Mouse (Mus musculus) embryonic stem cell, embryonic (primary cell): ENCODE data around the gene Ctnnd2.

Source experiments
- CTCF ChIA-PET, 4 experiments: fragments of 300-600 bp in 2 of 4; fragments of 350-600 bp in 2 of 4; sonication (Branson Sonifier 250); formaldehyde crosslinking; loops; one replicate each; lab custom pipeline; 2022; ENCODE audit warnings: inconsistent platforms in 2 of 4; lab: Charles Lee
- POLR2A ChIA-PET, 4 experiments: fragments of 300-600 bp in 2 of 4; fragments of 350-600 bp in 2 of 4; sonication (Branson Sonifier 250); formaldehyde crosslinking; loops; one replicate each; lab custom pipeline; 2022; ENCODE audit warnings: antibody characterized with exemption in 4 of 4, inconsistent platforms in 1 of 4; lab: Charles Lee

Ctnnd2 gene

DNA sequence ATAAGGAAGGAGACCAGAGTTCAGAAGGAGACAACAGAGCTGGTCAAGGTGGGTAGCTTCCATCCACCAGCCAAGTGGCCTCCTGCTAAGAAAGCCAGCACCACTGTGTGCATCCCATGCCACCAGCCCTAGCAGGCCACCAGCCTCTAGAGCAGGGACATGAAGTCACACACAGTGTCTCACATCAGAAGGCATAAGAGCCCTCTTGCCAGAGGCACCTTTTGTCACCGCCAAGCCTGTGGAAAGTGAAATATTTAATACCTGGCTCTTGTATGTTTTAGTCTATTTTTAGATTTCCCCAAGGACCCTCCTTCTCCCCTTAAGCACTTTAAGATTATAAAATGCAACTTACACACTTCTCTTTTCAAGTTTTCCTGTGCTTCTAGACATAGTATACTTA is 802.0 kb downstream of the Ctnnd2 start:
- ChIA-PET CTCF (no interaction called here), POLR2A (no interaction called here)

DNA sequence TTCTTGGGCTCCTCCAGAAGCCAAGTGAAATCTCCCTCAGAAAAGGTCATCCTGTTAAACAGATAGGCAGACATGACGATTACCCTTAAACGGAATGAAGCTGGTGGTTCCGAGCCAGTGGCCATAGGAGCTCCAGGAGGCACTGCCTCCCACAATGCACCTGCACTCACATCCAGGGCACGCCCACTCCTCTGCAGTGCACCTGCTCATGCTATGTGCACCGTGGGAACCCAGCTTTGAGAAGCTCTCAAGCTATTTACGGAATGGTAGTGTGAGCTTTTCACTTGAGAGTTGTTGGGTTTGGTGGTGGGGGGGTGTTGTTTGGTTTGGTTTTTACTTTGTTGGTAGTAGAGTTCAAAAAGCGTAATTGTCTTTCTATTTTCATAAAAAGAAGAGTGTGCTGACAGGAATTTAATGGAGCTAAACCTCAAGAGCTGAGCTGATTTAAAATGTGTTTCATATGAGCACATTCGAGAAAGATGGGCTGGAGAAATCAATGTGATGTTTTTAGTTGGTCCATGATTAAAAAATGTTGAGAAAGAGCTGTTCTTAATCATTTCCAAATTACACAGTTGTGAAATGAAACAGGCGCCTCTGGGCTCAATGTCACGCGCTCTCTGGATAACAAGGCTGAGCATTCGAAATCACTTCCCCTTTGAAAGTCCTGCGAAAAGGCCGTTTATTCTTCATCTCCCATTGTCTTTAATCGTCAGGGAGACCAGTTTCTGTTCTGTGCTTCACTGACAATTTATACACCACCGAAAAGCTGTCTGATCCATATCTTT is 802.8 kb downstream of the Ctnnd2 start:
- CTCF ChIA-PET, result interaction anchor here in 1 of 4 experiments (0.7 to 1.2 kb wide), 2 partner anchors 13 to 48 kb away, joined by 3 to 4 read pairs; no protein-coding TSS in a partner anchor

DNA sequence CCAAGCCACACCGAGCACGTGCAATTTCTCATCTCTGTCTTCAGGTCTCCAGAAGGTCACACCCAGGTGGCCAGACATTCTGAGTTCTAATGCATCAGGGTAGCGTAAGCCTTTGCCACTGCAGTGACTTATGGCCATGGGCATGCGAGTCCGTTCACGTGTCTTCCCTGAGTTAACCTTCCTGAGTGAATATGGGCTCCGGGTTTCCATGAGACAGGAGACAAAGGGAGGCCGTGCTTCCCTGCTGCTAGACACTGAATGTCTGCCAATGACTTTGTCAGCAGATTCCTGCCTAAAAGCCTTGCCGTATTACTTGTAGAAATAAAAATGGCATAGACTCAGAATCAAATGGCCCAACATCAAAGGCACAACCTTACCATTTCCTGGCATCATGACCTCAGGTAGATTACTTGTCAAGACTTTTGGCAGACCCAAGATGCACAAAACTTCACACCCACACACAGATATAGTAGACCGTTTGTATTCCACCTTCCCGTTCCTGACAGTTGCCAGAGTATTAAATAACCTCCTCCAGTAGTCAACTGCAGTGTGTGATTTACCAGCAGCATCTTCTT is 804.9 kb downstream of the Ctnnd2 start:
- CTCF ChIA-PET, result no interaction called here
- POLR2A ChIA-PET, result no interaction called here

More for the DNA sequence above, 802.8 kb downstream of the Ctnnd2 start:
- POLR2A ChIA-PET, result no interaction called here

DNA sequence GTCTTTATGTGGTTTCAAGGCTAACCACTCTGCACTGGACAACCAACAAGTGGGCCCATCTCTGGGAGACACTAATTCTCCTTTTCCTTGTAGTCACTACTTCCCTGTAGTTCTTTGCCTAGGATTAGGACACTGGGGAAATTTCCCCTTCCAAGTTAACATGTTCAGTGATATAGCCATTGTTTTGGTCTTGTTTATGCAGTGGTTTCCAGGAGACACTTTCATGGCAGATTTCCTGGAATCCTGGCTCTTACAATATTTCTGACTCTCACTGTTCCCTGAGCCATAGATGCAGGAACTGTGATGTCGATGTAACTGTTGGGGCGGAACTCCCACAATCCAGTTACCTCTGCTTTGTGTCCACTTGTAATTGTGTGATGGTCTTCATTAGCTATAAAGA is 814.5 kb downstream of the Ctnnd2 start:
- CTCF ChIA-PET, result no interaction called here
- POLR2A ChIA-PET, result no interaction called here

DNA sequence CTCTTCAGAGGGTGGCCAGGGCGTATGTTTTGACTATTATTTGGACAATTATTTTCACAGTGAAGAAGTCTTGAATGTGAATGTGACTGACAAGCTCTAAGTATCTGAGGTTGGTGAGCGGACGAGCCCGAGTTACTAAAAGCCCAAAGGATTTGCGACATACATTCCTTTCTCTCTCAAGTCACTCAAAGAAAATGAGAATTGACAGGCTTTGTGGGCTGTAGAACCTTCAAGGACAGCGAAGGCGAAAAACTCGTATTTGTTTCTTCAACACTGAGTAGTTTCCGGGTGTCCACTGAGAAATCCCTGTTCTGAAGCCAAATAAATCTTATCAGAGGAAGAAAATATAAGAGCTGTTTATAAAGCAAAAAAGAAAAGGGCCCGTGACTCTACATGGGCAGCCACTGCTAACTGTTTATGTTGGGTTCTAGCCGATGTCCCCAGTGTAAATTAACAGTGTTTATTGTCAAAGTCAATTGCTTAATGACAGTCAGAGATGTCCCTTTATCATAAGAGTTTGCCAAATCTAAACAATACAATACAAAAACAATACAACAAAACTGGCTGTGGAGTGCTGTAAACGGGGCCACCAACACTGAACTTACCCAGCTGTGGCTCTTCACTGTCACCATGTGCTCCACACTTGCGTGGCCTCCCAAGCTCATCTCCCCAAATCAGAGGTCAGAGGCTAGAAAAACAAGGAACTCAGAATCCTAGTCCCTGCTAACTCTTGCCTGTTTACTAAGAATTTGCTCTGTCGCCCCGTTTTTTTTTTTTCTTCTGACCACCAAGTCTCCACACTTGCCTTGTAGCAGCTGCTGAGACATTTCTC is 818.2 kb downstream of the Ctnnd2 start:
- CTCF ChIA-PET, result interaction anchor here in 1 of 4 experiments (0.7 kb wide), 1 partner anchor 1225 kb away, joined by 3 read pairs; no protein-coding TSS in a partner anchor
- POLR2A ChIA-PET, result interaction anchor here in 1 of 4 experiments (1.2 kb wide), 1 partner anchor 16 kb away, joined by 3 read pairs; no protein-coding TSS in a partner anchor

DNA sequence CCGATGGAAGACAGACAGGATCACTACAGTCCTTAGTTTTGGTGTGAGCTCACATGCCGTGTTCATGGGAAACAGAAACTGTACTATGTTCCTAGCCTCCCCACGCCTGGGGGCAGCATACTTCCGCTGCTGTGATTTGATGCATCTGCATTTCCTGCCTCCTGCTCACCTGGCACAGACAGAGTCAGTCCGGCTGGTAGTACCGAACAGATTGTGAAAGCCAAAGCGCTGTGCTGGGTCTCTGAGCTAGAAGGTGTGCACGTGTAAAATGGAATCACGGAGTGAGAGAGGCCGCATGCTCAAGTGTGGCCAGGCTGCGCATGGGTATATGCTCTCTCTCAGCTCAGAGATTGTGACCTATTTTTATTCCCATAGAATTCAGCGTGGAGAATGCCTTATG is 820.0 kb downstream of the Ctnnd2 start:
- CTCF ChIA-PET, result interaction anchor here in 1 of 4 experiments (0.9 kb wide), 1 partner anchor 274 kb away, joined by 9 read pairs; no protein-coding TSS in a partner anchor
- POLR2A ChIA-PET, result interaction anchor here in 1 of 4 experiments (0.7 to 1.2 kb wide), 5 partner anchors 11 to 559 kb away, joined by 3 to 4 read pairs (median 3); no protein-coding TSS in a partner anchor

DNA sequence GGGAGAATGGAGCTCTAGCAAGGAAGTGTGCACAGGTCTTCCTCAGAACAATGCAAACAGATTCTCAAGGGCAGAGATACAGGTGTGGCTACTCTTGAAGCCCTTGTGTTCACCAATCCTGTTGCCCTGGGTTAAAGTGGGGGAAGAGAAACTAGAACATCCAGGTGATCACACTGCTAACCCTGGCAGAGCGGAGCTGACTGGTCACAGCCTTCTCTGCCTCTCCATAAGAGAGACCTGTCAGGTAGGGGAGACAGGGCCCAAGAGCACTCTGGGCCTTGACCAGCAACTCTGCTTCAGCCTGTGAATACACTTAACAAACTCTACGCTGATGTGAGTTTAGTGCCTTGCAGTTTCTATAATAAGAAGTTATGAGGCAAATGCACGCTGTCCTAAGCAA is 820.5 kb downstream of the Ctnnd2 start:
- ChIA-PET CTCF (interaction anchor here in 1 of 4 experiments (0.9 kb wide), 1 partner anchor 273 kb away, joined by 9 read pairs; no protein-coding TSS in a partner anchor), POLR2A (interaction anchor here in 1 of 4 experiments (1.0 to 1.2 kb wide), 2 partner anchors 11 to 38 kb away, joined by 3 read pairs; no protein-coding TSS in a partner anchor)

DNA sequence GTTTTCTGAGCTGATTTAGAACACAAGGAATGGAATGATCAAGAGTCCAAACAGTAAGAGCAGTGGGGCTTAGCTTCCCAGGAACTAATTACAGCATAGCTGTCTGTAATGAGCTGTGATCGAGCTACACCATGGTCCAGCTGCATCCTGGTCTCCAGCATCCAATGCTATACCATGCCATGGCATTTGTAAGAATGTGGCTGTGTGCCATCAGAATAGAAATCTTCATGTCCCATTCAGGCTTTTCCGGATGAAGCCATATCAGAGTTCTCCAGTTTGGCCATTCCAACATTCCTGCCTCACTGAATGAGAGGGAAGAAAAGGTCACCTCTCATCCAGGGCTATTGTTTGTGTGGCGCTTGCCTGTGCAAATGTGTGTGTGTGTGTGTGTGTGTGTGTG is 823.0 kb downstream of the Ctnnd2 start:
- POLR2A ChIA-PET, result interaction anchor here in 1 of 4 experiments (1.3 kb wide), 1 partner anchor 11 kb away, joined by 3 read pairs; no protein-coding TSS in a partner anchor

DNA sequence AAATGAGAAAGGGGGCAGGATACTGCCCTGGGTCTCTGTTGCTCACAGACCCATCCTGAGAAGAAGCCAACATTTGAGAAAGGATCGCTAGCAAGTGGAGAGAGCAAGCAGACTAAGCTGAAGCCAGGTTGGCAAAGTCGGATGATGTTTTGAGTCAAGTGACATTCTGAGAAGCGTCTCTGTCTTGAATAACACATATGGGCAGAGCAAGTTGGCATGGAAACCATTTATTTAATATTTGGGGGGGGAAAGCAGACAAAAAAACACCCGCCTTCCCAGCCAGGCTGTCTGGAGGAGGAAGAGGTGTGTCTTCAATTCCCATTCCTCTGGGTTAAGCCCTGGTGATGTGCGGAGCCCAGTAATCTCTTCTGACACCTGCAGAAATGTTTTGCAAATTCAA is 832.1 kb downstream of the Ctnnd2 start:
- ChIA-PET POLR2A (no interaction called here), CTCF (no interaction called here)

More for the DNA sequence above, 823.0 kb downstream of the Ctnnd2 start:
- CTCF ChIA-PET, result no interaction called here

DNA sequence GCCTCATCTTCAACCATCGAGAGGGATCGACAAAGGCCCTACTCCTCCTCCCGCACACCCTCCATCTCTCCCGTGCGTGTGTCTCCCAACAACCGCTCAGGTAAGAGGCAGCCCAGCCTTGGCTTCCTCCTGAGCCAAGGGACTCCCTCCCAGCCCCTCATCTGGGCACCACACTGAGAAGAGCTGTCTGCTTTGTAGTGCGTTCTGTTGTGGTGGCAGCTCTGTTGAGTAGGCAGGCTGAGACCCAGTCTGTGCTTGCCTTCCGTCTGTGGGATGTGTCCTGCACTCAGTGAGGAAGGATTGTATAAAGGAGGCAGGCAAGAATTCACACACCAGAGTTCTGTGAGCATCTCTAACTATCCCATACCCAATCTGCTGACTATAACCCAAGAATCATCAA is 832.6 kb downstream of the Ctnnd2 start:
- CTCF ChIA-PET, result no interaction called here
- POLR2A ChIA-PET, result no interaction called here

DNA sequence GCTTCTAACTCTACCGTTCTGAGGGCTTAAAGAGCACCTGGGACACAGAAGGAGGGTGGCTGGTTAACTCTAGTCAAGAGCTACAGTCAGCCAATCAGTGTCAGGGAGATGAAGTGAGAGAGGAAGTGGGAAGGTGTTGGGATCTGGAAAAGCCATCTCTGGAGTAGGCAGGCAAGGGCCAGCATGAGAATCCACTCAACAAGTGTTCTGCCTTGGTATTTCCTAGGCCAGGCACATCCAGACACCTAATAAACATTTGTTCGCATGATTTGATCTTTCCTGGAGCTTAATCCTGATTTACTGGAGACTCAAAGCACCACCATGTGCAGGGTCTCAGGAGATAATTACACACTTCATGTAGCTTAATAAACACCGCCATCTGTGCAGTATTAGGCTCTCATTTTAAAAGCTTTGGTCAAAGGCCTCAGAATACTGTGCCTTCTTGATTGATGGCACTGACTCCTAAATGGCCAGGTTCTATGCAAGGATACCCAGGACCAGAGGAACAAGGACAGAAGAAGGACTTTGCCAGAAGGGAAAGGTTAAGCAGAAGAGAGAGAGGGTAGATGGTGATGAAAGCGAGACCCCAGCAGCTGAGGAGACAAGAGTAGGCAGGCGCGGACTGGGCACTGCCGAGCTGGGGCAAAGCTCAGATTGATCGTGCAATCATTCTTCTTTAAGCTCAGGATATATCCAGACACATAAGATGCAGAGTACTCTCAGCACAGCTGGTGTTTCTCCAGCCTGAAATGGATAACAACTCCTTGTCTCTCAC is 833.8 kb downstream of the Ctnnd2 start:
- ChIA-PET POLR2A (interaction anchor here in 2 of 4 experiments (0.9 to 1.4 kb wide), 3 partner anchors 10 to 15 kb away, joined by 3 read pairs; no protein-coding TSS in a partner anchor), CTCF (interaction anchor here in 1 of 4 experiments (0.6 kb wide), 1 partner anchor 278 kb away, joined by 4 read pairs; no protein-coding TSS in a partner anchor)

DNA sequence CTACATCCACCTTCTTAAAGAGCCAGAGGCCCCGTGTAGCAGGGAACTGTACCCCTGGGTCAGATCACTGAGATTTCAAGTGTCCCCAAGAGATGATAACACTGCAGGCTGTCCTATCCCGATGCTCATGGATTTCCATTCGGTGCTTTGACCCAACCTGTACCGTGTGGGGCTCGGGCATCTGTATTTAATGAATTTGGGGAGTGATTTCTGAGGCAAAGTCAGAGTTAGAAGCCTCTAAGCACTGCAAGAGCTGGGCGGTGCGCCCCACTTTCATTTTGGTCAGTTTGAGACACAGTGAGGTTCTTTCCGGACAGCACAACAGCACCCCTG is 834.4 kb downstream of the Ctnnd2 start:
- CTCF ChIA-PET, result interaction anchor here in 1 of 4 experiments (0.6 kb wide), 1 partner anchor 277 kb away, joined by 4 read pairs; no protein-coding TSS in a partner anchor

DNA sequence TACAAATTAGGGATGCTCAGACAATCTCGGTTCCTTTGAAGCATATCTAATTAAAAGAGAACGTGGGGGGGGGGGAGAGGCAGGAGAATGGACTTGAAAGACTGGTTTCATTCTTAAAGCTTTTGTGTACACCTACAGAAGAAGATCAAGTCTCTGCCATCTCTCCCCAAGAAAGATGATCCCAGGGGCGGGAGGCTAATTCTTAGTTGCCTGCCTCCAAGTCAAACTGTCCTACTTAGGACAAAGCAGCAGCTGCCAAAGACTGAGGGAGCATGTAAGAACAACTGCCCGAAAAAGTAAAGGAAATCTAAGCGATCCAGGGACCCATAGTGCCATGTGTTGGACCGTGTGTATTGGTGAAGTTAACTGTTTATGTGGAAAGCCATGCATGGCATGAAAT is 836.2 kb downstream of the Ctnnd2 start:
- CTCF ChIA-PET, result interaction anchor here in 1 of 4 experiments (0.5 kb wide), 1 partner anchor 510 kb away, joined by 3 read pairs; no protein-coding TSS in a partner anchor

More for the DNA sequence above, 834.4 kb downstream of the Ctnnd2 start:
- POLR2A ChIA-PET, result interaction anchor here in 2 of 4 experiments (0.7 to 1.4 kb wide), 4 partner anchors 11 to 555 kb away, joined by 3 read pairs; no protein-coding TSS in a partner anchor

DNA sequence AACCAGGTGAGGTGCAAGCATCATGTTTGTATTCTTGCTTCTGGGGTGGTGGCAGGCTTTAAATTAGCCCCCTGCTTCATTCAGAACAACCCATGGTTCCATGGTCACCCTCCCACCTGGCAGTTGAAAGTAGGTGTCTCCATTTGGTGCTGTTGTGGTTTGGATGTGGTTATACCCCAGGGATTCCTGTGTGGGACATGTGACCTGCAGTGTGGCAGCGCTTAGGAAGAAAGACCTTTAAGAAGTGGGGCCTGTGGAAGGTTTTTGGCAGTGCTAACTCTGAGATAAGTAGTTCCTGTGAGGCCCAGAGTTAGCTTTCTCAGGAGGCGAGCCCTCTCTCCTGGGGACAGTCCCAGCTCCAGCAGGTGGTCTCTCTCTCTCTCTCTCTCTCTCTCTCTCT is 848.4 kb downstream of the Ctnnd2 start:
- ChIA-PET CTCF (interaction anchor here in 1 of 4 experiments (0.5 kb wide), 1 partner anchor 31 kb away, joined by 4 read pairs; no protein-coding TSS in a partner anchor), POLR2A (no interaction called here)

More for the DNA sequence above, 836.2 kb downstream of the Ctnnd2 start:
- POLR2A ChIA-PET, result no interaction called here

DNA sequence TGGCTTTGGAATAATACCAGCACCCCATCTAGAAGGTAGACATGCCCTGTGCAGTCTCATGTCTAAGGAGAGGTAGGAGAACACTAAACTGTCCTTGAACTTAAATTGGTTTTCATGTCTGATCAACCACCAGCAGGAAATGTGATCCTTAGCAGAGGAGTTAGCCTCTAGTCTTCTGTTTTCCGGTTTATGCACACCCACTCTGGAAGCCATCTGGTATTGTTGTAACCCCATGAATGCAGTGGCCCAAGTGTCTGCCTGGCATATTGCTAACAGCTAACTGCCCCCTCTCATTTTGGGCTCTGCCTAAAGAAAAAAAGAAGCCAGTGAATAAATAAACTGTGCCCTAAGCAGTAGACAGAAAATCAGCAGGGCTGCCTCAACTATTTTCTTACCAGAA is 849.6 kb downstream of the Ctnnd2 start:
- CTCF ChIA-PET, result no interaction called here
- POLR2A ChIA-PET, result interaction anchor here in 1 of 4 experiments (0.6 kb wide), 1 partner anchor 1348 kb away, joined by 3 read pairs; no protein-coding TSS in a partner anchor

DNA sequence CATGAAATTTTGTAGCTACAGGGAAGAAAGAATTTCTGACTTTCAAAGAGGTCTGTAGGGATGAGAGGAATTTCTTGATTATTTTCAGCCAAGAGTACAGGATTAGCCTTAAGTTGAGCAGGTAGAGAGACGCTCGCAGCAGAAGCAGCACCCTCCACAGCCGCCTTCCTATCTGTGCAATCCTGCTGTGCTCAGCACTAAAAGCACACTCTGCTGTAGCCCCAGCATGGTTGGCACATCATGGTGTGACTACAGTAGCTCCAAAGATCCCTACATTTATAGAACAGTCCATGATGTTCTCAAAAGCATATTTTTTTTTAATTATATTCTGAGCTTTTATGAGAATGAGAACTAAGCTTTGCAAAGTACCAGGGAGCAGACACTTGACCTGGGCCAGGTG is 850.1 kb downstream of the Ctnnd2 start:
- ChIA-PET POLR2A (interaction anchor here in 1 of 4 experiments (0.6 kb wide), 1 partner anchor 1348 kb away, joined by 3 read pairs; no protein-coding TSS in a partner anchor), CTCF (no interaction called here)

DNA sequence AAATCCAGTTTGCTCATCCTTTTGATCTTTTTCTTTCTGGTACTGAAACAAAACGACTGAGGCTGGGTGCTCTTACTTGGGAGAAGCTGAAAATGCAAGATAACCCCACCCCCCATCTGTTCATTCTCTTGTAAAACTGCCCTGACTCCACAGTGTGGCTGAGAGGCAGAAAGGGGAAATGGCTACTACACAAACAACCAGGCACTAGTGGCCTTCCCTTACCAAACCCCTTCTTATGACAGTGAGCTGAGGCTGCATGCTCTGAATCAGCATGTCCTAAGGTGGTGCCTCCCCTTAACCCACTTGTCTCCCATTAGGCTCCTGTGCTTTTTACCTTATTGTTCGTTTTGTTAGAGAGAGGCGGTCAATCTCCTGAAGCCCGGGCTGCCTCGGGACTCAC is 851.4 kb downstream of the Ctnnd2 start:
- POLR2A ChIA-PET, result no interaction called here
- CTCF ChIA-PET, result interaction anchor here in 1 of 4 experiments (0.5 kb wide), 1 partner anchor 395 kb away, joined by 4 read pairs; no protein-coding TSS in a partner anchor
